Mouse (Mus musculus) CH12.LX (cell line): ENCODE results near the gene Msx1. TPM values are rescaled to one million over a fixed set of nuclear protein-coding genes. Genes with fewer than 3 reads are reported as not detected.

Experiments used
- DNase-seq: peaks from one replicate; pipeline ENCODE4 v3.0.0-alpha.2; 2013; ENCODE audit errors: extremely low read depth
- H3K27ac ChIP-seq: 2 replicates; pipeline ENCODE4 v1.5.1; 2012; ENCODE audit warnings: low read depth, mild to moderate bottlenecking, control low read depth, moderate library complexity; ENCODE audit not compliant: insufficient read depth
- H3K27me3 ChIP-seq: replicated peaks from 2 replicates; pipeline ENCODE3; 2012; ENCODE audit warnings: inconsistent platforms
- H3K36me3 ChIP-seq, 2 experiments: replicated peaks in 1 of 2; 2 replicates each; pipeline versions ENCODE3 to v1.6.1; 2012; ENCODE audit warnings: inconsistent platforms in 1 of 2, low read length in 1 of 2, mild to moderate bottlenecking in 1 of 2, mixed read lengths in 1 of 2, moderate library complexity in 1 of 2; ENCODE audit not compliant: control insufficient read depth in 1 of 2, insufficient read depth in 1 of 2
- H3K4me1 ChIP-seq, 2 experiments: 2 replicates each; pipeline ENCODE4 v1.6.1; 2012; ENCODE audit warnings: inconsistent platforms in 1 of 2, moderate library complexity in 1 of 2; ENCODE audit not compliant: insufficient read depth in 2 of 2, control insufficient read depth in 1 of 2
- H3K4me2 ChIP-seq: 2 replicates; pipeline ENCODE4 v1.6.1; 2012; ENCODE audit warnings: low read depth, mild to moderate bottlenecking, control low read depth; ENCODE audit not compliant: poor library complexity, insufficient read depth, severe bottlenecking
- H3K4me3 ChIP-seq, 3 experiments: fragments of 150-350 bp in 1 of 3; sonication (generic) in 1 of 3; replicated peaks in 1 of 3; 2 replicates each; pipeline versions ENCODE3 to v1.5.1; 2011 to 2012; ENCODE audit warnings: low read depth in 2 of 3, low read length in 2 of 3, mild to moderate bottlenecking in 2 of 3, moderate library complexity in 2 of 3, control low read depth in 1 of 3, improper control_type of control experiment in 1 of 3, inconsistent platforms in 1 of 3, mixed read lengths in 1 of 3; ENCODE audit not compliant: poor library complexity in 1 of 3
- H3K79me2 ChIP-seq: replicated peaks from 2 replicates; pipeline ENCODE4 v1.6.1; 2012; ENCODE audit warnings: mild to moderate bottlenecking, moderate library complexity; ENCODE audit not compliant: control insufficient read depth, poor library complexity, insufficient read depth, severe bottlenecking; ENCODE audit errors: extremely low read depth
- H3K9ac ChIP-seq: 2 replicates; pipeline ENCODE4 v1.6.1; 2012; ENCODE audit warnings: low read depth, mild to moderate bottlenecking, control low read depth, moderate library complexity; ENCODE audit not compliant: insufficient read depth
- H3K9me3 ChIP-seq: replicated peaks from 2 replicates; pipeline ENCODE3; 2012; ENCODE audit warnings: low read length, inconsistent platforms, mixed read lengths
- BHLHE40 ChIP-seq: IDR thresholded peaks from 2 replicates; pipeline ENCODE4 v1.6.1; 2011; ENCODE audit warnings: mild to moderate bottlenecking, low read depth, low read length, improper control_type of control experiment
- E2F4 ChIP-seq: IDR thresholded peaks from 2 replicates; pipeline ENCODE4 v1.6.1; 2011; ENCODE audit warnings: low read depth, low read length, improper control_type of control experiment; ENCODE audit not compliant: insufficient replicate concordance
- EP300 ChIP-seq: IDR thresholded peaks from 2 replicates; pipeline ENCODE4 v1.6.1; 2011; ENCODE audit warnings: low read length, improper control_type of control experiment
- IRF4 ChIP-seq: IDR thresholded peaks from 2 replicates; pipeline ENCODE4 v1.6.1; 2014; ENCODE audit warnings: low read depth, mild to moderate bottlenecking, inconsistent platforms, low read length, improper control_type of control experiment
- JUN ChIP-seq: IDR thresholded peaks from 2 replicates; pipeline ENCODE4 v1.6.1; 2011; ENCODE audit warnings: low read depth, mild to moderate bottlenecking, low read length, improper control_type of control experiment, moderate library complexity; ENCODE audit not compliant: insufficient read depth
- JUND ChIP-seq: conservative IDR thresholded peaks from 2 replicates; pipeline ENCODE4 v1.6.1; 2011; ENCODE audit warnings: low read depth, low read length, improper control_type of control experiment
- MAFK ChIP-seq: IDR thresholded peaks from 2 replicates; pipeline ENCODE4 v1.6.1; 2011; ENCODE audit warnings: low read length, improper control_type of control experiment; ENCODE audit not compliant: insufficient replicate concordance
- MAX ChIP-seq: IDR thresholded peaks from 2 replicates; pipeline ENCODE4 v1.6.1; 2011; ENCODE audit warnings: low read length, improper control_type of control experiment
- MEF2A ChIP-seq: IDR thresholded peaks from 2 replicates; pipeline ENCODE4 v1.6.1; 2014; ENCODE audit warnings: low read depth, mild to moderate bottlenecking, inconsistent platforms, low read length, improper control_type of control experiment, borderline replicate concordance
- NELFE ChIP-seq: IDR thresholded peaks from 2 replicates; pipeline ENCODE4 v1.6.1; 2011; ENCODE audit warnings: low read depth, low read length, improper control_type of control experiment
- POLR2A ChIP-seq: IDR thresholded peaks from 2 replicates; pipeline ENCODE4 v1.6.1; 2011; ENCODE audit warnings: low read depth, mild to moderate bottlenecking, improper control_type of control experiment, low read length
- RAD21 ChIP-seq: IDR thresholded peaks from 2 replicates; pipeline ENCODE4 v1.6.1; 2011; ENCODE audit warnings: low read depth, mild to moderate bottlenecking, low read length, improper control_type of control experiment, moderate library complexity
- SMC3 ChIP-seq: IDR thresholded peaks from 2 replicates; pipeline ENCODE4 v1.6.1; 2011; ENCODE audit warnings: low read depth, low read length, improper control_type of control experiment
- USF1 ChIP-seq: IDR thresholded peaks from 2 replicates; pipeline ENCODE4 v1.6.1; 2014; ENCODE audit warnings: low read depth, mild to moderate bottlenecking, inconsistent platforms, low read length, improper control_type of control experiment
- USF2 ChIP-seq: conservative IDR thresholded peaks from 2 replicates; pipeline ENCODE4 v1.6.1; 2011; ENCODE audit warnings: low read depth, low read length, improper control_type of control experiment
- dilution Hi-C: fragments of 300-500 bp; cut with MboI; formaldehyde crosslinking; loops from 2 replicates; pipeline ENCODE4 v1.14.3; 2020; ENCODE audit warnings: low sequenced_read_pairs; ENCODE audit not compliant: extremely low pct_unique_long_range_greater_than_20kb, extremely low pct_ligation_motif_present
- in situ Hi-C: fragments of 300-500 bp; cut with MboI; formaldehyde crosslinking; loops from 3 replicates; pipeline ENCODE4 v1.14.3; 2019; ENCODE audit warnings: low sequenced_read_pairs, low pct_ligation_motif_present, low pct_unique_long_range_greater_than_20kb, mixed read lengths
- polyA plus RNA-seq: library from polyadenylated mRNA; unstranded; fragments of >175 nt; gene quantifications from 2 replicates; pipeline ENCODE4 v1.2.1, GENCODE M21; 2012; ENCODE audit warnings: low read depth; ENCODE audit not compliant: insufficient read length
- total RNA-seq, 2 experiments: library from RNA; depleted of rRNA; stranded (reverse); fragments of 300-350 nt in 1 of 2; fragments of >200 nt in 1 of 2; gene quantifications; 2 replicates each; pipeline ENCODE4 v1.2.3; 2012 to 2014

Gene Msx1
- total and polyA plus RNA-seq, 3 experiments = not detected

GRCm38 (mm10) chr5:37828001-37828400 lies 3.6 kb upstream of the Msx1 start:
- no peak for DNase-seq
- no peak overlapping the region for H3K9ac ChIP-seq
- no peak overlapping the region for H3K4me3 ChIP-seq
- dilution Hi-C loops (no loop called here), in situ Hi-C loops (no loop called here)
- no peak overlapping the region for H3K27ac ChIP-seq
- no peaks in the 10 kb centered on the region for H3K4me1 ChIP-seq
- peaks cover 44% of the 10 kb centered on the region for H3K9me3 ChIP-seq
- peaks cover 24% of the 10 kb centered on the region for H3K27me3 ChIP-seq
- H3K4me2 ChIP-seq = no peak overlapping the region
- no peaks in the 10 kb centered on the region for H3K36me3 ChIP-seq
- H3K79me2 ChIP-seq = no peaks in the 10 kb centered on the region
- no peak for TF ChIP-seq MEF2A
- no peak for TF ChIP-seq E2F4

GRCm38 (mm10) chr5:37827626-37827950 lies 3.2 kb upstream of the Msx1 start:
- in situ Hi-C loops (no loop called here), dilution Hi-C loops (no loop called here)
- no peak overlapping the region for H3K27ac ChIP-seq
- H3K9ac ChIP-seq = no peak overlapping the region
- DNase-seq = no peak
- H3K4me1 ChIP-seq = no peaks in the 10 kb centered on the region
- no peaks in the 10 kb centered on the region for H3K36me3 ChIP-seq
- peaks cover 48% of the 10 kb centered on the region for H3K9me3 ChIP-seq
- no peak overlapping the region for H3K4me2 ChIP-seq
- H3K27me3 ChIP-seq = peaks cover 21% of the 10 kb centered on the region
- TF ChIP-seq MAX = no peak
- TF ChIP-seq RAD21 = no peak
- TF ChIP-seq USF2 = no peak
- no peak for TF ChIP-seq SMC3
- no peak for TF ChIP-seq USF1
- no peak for TF ChIP-seq JUND
- TF ChIP-seq EP300 = no peak
- no peak for TF ChIP-seq NELFE
- TF ChIP-seq IRF4 = no peak
- TF ChIP-seq BHLHE40 = no peak
- no peak for TF ChIP-seq E2F4
- no peak for TF ChIP-seq MAFK
- no peak for TF ChIP-seq POLR2A
- no peak for TF ChIP-seq JUN
- no peak overlapping the region for H3K4me3 ChIP-seq
- H3K79me2 ChIP-seq = no peaks in the 10 kb centered on the region
